Mouse (Mus musculus): ENCODE measurements around the gene Vps11.
"Not testable (repeated sequence)": the region's sequence is repeated elsewhere in the genome, so short reads cannot be mapped to it uniquely, and the experiment has no call there.

DNA sequence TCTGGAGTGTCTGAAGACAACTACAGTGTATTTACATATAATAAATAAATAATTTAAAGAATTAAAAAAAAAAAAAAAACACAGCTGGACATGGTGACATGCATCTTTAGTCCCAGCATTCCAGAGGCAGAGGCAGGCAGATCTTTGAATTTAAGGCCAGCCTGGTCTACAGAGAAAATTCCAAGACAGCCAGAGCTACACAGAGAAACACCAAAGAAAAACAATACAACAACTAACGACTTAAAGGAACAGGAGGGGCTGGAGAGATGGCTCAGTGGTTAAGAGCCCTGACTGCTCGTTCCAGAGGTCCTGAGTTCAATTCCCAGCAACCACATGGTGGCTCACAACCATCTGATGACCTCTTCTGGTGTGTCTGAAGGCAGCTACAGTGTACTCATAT, 15.9 kb upstream of the Vps11 start:
- not testable (repeated sequence) for TF ChIP-seq CTCF (IDR thresholded peaks at IDR 0.05; ENCODE audit: borderline replicate concordance, insufficient read depth, low read length); POLR2A (IDR thresholded peaks at IDR 0.05; ENCODE audit: low read depth, low read length)
